Mouse (Mus musculus) stomach, postnatal 0 days (tissue): ENCODE measurements around the gene Pimreg. TPM values are rescaled to one million over a fixed set of nuclear protein-coding genes. Genes with fewer than 3 reads are reported as not detected.

Experiments used
- ATAC-seq: fragments of 200-750 bp; cut with Nextera tagmentation; 2 replicates; pipeline ENCODE4 v1.8.0; 2017; ENCODE audit not compliant: low FRiP score, low TSS enrichment
- DNase-seq: peaks from one replicate; pipeline ENCODE4 v3.0.0-alpha.2; 2016; ENCODE audit warnings: low spot score
- H3K27ac ChIP-seq: fragments of 300-500 bp; sonication (generic); replicated peaks from 2 replicates; pipeline ENCODE4 v1.5.1; 2014; ENCODE audit warnings: mild to moderate bottlenecking, control low read depth
- H3K27me3 ChIP-seq: fragments of 300-500 bp; sonication (generic); 2 replicates; pipeline ENCODE4 v1.6.1; 2014; ENCODE audit warnings: low read length; ENCODE audit not compliant: control insufficient read depth, insufficient read depth
- H3K36me3 ChIP-seq: fragments of 300-500 bp; sonication (generic); 2 replicates; pipeline ENCODE4 v1.6.1; 2014; ENCODE audit warnings: low read length, mixed read lengths; ENCODE audit not compliant: control insufficient read depth, insufficient read depth
- H3K4me1 ChIP-seq: fragments of 300-500 bp; sonication (generic); replicated peaks from 2 replicates; pipeline ENCODE4 v1.6.1; 2014; ENCODE audit warnings: antibody characterized with exemption; ENCODE audit not compliant: control insufficient read depth, insufficient read depth
- H3K4me2 ChIP-seq: fragments of 300-500 bp; sonication (generic); replicated peaks from 2 replicates; pipeline ENCODE4 v1.6.1; 2014; ENCODE audit warnings: low read depth, mild to moderate bottlenecking, control low read depth, moderate library complexity
- H3K4me3 ChIP-seq: fragments of 300-500 bp; sonication (generic); 2 replicates; pipeline ENCODE4 v1.5.1; 2014; ENCODE audit warnings: low read depth, low read length, control low read depth
- H3K9ac ChIP-seq: fragments of 300-500 bp; sonication (generic); 2 replicates; pipeline ENCODE4 v1.6.1; 2014; ENCODE audit warnings: mild to moderate bottlenecking, low read length, control low read depth, mixed read lengths
- H3K9me3 ChIP-seq: fragments of 300-500 bp; sonication (generic); 2 replicates; pipeline ENCODE4 v1.6.1; 2016; ENCODE audit warnings: low read length; ENCODE audit not compliant: control insufficient read depth
- CTCF ChIP-seq: IDR thresholded peaks from 2 replicates; pipeline ENCODE4 v1.5.1; 2016; ENCODE audit warnings: antibody characterized with exemption, low read depth, mild to moderate bottlenecking, moderate library complexity
- EP300 ChIP-seq: optimal IDR thresholded peaks from 2 replicates; pipeline ENCODE3; 2016; ENCODE audit warnings: antibody characterized with exemption
- WGBS: fragments of 180-500 bp; shearing (Covaris S2); extraction: QIAGEN DNeasy Blood & Tissue Kit; methylation state at CpG from one replicate; pipeline ENCODE4 v1.1.7; 2014; 5-methylcytosine and 5-hydroxymethylcytosine counted together
- polyA plus RNA-seq: library from polyadenylated mRNA; unstranded; fragments of >200 nt; fragmentation: Nextera tagmentation; extraction: Ambion mirVana; gene quantifications from 2 replicates; pipeline ENCODE4 v1.2.1, GENCODE M21; 2015

Gene Pimreg
- polyA plus RNA-seq, 1 experiment from 2014 or later: 22.2 TPM

- H3K9me3 ChIP-seq: no peaks in the 10 kb centered on the region
- no peak overlapping the region for H3K4me3 ChIP-seq
- ATAC-seq (no peak), DNase-seq (no peak)
- H3K4me2 ChIP-seq: no peak overlapping the region
- H3K9ac ChIP-seq: no peak overlapping the region
- H3K27ac ChIP-seq: no peak overlapping the region
- no peaks in the 10 kb centered on the region for H3K4me1 ChIP-seq
- no peaks in the 10 kb centered on the region for H3K27me3 ChIP-seq
- no peak for TF ChIP-seq EP300
- TF ChIP-seq CTCF: no peak
- H3K36me3 ChIP-seq: no peaks in the 10 kb centered on the region
- WGBS: 54% methylated on average over 4 of the region's 4 CpGs
Measured at GRCm38 (mm10) chr11:72014674-72015073, 27.2 kb upstream of the Pimreg start.

GRCm38 (mm10) chr11:72016518-72017252 is 25.1 kb upstream of the Pimreg start:
- H3K27me3 ChIP-seq: no peaks in the 10 kb centered on the region
- ATAC-seq: 0 out of 2 replicates have a peak, but pooled peaks have one; percentile 29

GRCm38 (mm10) chr11:72017253-72017601 is 24.6 kb upstream of the Pimreg start:
- TF ChIP-seq CTCF (no peak), EP300 (no peak)
- no peak overlapping the region for H3K27ac ChIP-seq
- H3K4me3 ChIP-seq: no peak overlapping the region
- no peak for ATAC-seq
- no peaks in the 10 kb centered on the region for H3K9me3 ChIP-seq
- H3K36me3 ChIP-seq: no peaks in the 10 kb centered on the region
- no peaks in the 10 kb centered on the region for H3K4me1 ChIP-seq
- H3K27me3 ChIP-seq: no peaks in the 10 kb centered on the region
- no peak for DNase-seq
- H3K4me2 ChIP-seq: no peak overlapping the region
- 66% methylated on average over 9 of the region's 9 CpGs for WGBS
- H3K9ac ChIP-seq: no peak overlapping the region

More at GRCm38 (mm10) chr11:72016518-72017252, 25.1 kb upstream of the Pimreg start:
- Histone ChIP-seq H3K36me3 (no peaks in the 10 kb centered on the region), H3K4me2 (no peak overlapping the region), H3K4me3 (no peak overlapping the region), H3K9me3 (no peaks in the 10 kb centered on the region), H3K9ac (no peak overlapping the region), H3K4me1 (no peaks in the 10 kb centered on the region), H3K27ac (no peak overlapping the region)
- 81% methylated on average over 13 of the region's 13 CpGs for WGBS
- TF ChIP-seq CTCF: 0 out of 2 replicates have a peak, but pooled peaks have one; percentile 11
- no peak for TF ChIP-seq EP300
- DNase-seq: no peak

- WGBS: 54% methylated on average over 4 of the region's 4 CpGs
- H3K27ac ChIP-seq: no peak overlapping the region
- DNase-seq: no peak
- no peaks in the 10 kb centered on the region for H3K27me3 ChIP-seq
- no peak for TF ChIP-seq CTCF
- TF ChIP-seq EP300: no peak
- H3K9me3 ChIP-seq: no peaks in the 10 kb centered on the region
- no peak overlapping the region for H3K4me2 ChIP-seq
- H3K4me3 ChIP-seq: no peak overlapping the region
- 0 out of 2 replicates have a peak, but pooled peaks cover 2% of the 10 kb centered on the region for H3K4me1 ChIP-seq
- no peak overlapping the region for H3K9ac ChIP-seq
- ATAC-seq: no peak
- no peaks in the 10 kb centered on the region for H3K36me3 ChIP-seq
Measured at GRCm38 (mm10) chr11:72021015-72021414, 20.8 kb upstream of the Pimreg start.

GRCm38 (mm10) chr11:72022827-72023226 is 19.0 kb upstream of the Pimreg start:
- Histone ChIP-seq H3K4me1 (0 out of 2 replicates have a peak, but pooled peaks cover 2% of the 10 kb centered on the region), H3K27me3 (no peaks in the 10 kb centered on the region), H3K4me3 (no peak overlapping the region), H3K36me3 (no peaks in the 10 kb centered on the region), H3K9me3 (no peaks in the 10 kb centered on the region), H3K9ac (no peak overlapping the region), H3K27ac (peak overlapping the region; percentile 56), H3K4me2 (no peak overlapping the region)
- no peak for TF ChIP-seq EP300
- no peak for TF ChIP-seq CTCF
- ATAC-seq (peak; percentile 73), DNase-seq (no peak)
- 51% methylated on average over 6 of the region's 6 CpGs for WGBS

- peak; percentile 54 for DNase-seq
- Histone ChIP-seq H3K4me1 (0 out of 2 replicates have a peak, but pooled peaks cover 2% of the 10 kb centered on the region), H3K4me3 (no peak overlapping the region), H3K27me3 (no peaks in the 10 kb centered on the region), H3K9me3 (no peaks in the 10 kb centered on the region), H3K27ac (peak overlapping the region; percentile 26; the same call in 1 of the 2 replicates), H3K9ac (no peak overlapping the region), H3K36me3 (no peaks in the 10 kb centered on the region), H3K4me2 (no peak overlapping the region)
- ATAC-seq: no peak
- WGBS: 36% methylated on average over 8 of the region's 10 CpGs
- peak; percentile 67 for TF ChIP-seq CTCF
- TF ChIP-seq EP300: no peak
Measured at GRCm38 (mm10) chr11:72023581-72023980, 18.3 kb upstream of the Pimreg start.
